28 mouse cellular contexts compared by ENCODE assay signal in the genomic region with DNA sequence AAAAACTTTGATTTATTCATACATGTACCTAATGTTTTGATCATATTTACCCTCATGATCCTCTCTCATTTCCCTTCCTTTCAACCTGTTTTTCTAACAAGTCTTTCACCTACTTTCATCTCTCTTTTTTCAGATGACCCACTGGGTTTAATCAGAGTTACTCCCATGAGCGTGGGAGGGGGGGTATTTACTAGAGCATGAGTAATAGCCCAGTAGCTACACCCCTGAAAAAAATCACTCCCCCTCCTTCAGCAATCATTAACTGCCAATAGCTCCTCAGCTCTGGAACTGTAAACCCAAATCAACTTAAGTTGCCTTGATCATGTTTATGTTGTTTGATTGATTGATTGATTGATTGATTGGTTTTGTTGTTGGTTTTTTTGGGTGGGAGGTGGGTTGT.
DNase-seq lines count a peak whose midpoint lies in the region; ATAC-seq and TF ChIP-seq lines count a peak whose summit lies in the region.
"Had no signal": no experiment of that assay in that cellular context is flagged by ENCODE, and none has a peak within 500 bp of the region (broad histone marks: within the 10 kb centered on the region; RNA-seq: fewer than 3 reads in every experiment).

No protein-coding gene starts in this region.

- WGBS in intestine, embryonic 14.5 days: 78% methylated on average over 1 of the region's 1 CpGs
- 53% methylated on average over 1 of the region's 1 CpGs for WGBS in intestine, postnatal 0 days
- 50% methylated on average over 1 of the region's 1 CpGs for WGBS in kidney, embryonic 16.5 days
- 60% methylated on average over 1 of the region's 1 CpGs for WGBS in intestine, embryonic 16.5 days

- ATAC-seq in intestine, embryonic 14.5 days (replicated peaks; ENCODE audit: low FRiP score, low TSS enrichment, low read depth): 0 out of 2 replicates have a peak, but pooled peaks have one; percentile 23
- no peak for ATAC-seq in intestine, postnatal 0 days
- ATAC-seq in kidney, embryonic 16.5 days (ENCODE audit: low FRiP score, low TSS enrichment): no peak
- peak; percentile 57; the same call in 1 of the 2 replicates for ATAC-seq in intestine, embryonic 16.5 days
- ATAC-seq in megakaryocyte-erythroid progenitor cell, adult 5-6 weeks (replicated peaks; ENCODE audit: low FRiP score, low TSS enrichment, poor library complexity, severe bottlenecking): no peak
- ATAC-seq: activated CD4-positive, CD25-positive, alpha-beta regulatory T cell, adult 4 months; CD4-positive, CD25-positive, alpha-beta regulatory T cell, adult 4 months; forebrain, embryonic 14.5 days; forebrain, embryonic 16.5 days; Patski had no signal

- H3K4me3 ChIP-seq in intestine, embryonic 14.5 days (ENCODE audit: low read depth, low read length): no peak overlapping the region
- H3K4me3 ChIP-seq in intestine, postnatal 0 days (ENCODE audit: low read depth, low read length): no peak overlapping the region
- no peak overlapping the region for H3K4me3 ChIP-seq in kidney, embryonic 16.5 days (ENCODE audit: low read length)
- H3K4me3 ChIP-seq in embryonic fibroblast, embryonic 13.5 days (ENCODE audit: insufficient read depth, low read length): no peak overlapping the region
- H3K4me3 ChIP-seq in intestine, embryonic 16.5 days (ENCODE audit: low read length): no peak overlapping the region
- H3K4me3 ChIP-seq: embryonic facial prominence, embryonic 13.5 days; embryonic facial prominence, embryonic 15.5 days; forebrain, embryonic 12.5 days had no signal

- no peak overlapping the region for H3K4me2 ChIP-seq in intestine, embryonic 14.5 days (ENCODE audit: low read length)
- H3K4me2 ChIP-seq in intestine, postnatal 0 days (replicated peaks; ENCODE audit: low read depth): no peak overlapping the region
- H3K4me2 ChIP-seq in kidney, embryonic 16.5 days (replicated peaks; ENCODE audit: low read depth, low read length): no peak overlapping the region
- no peak overlapping the region for H3K4me2 ChIP-seq in intestine, embryonic 16.5 days (ENCODE audit: low read depth, low read length)
- H3K4me2 ChIP-seq: embryonic facial prominence, embryonic 13.5 days; embryonic facial prominence, embryonic 15.5 days; forebrain, embryonic 12.5 days had no signal

- no peaks in the 10 kb centered on the region for H3K27me3 ChIP-seq in intestine, embryonic 14.5 days (replicated peaks; ENCODE audit: control insufficient read depth, insufficient read depth, low read length)
- H3K27me3 ChIP-seq in intestine, postnatal 0 days (replicated peaks; ENCODE audit: control insufficient read depth, insufficient read depth, low read length): no peaks in the 10 kb centered on the region
- no peaks in the 10 kb centered on the region for H3K27me3 ChIP-seq in kidney, embryonic 16.5 days (ENCODE audit: insufficient read depth, low read length)
- no peaks in the 10 kb centered on the region for H3K27me3 ChIP-seq in intestine, embryonic 16.5 days (replicated peaks; ENCODE audit: control insufficient read depth, insufficient read depth, low read length)
- H3K27me3 ChIP-seq: CH12.LX; embryonic facial prominence, embryonic 13.5 days; embryonic facial prominence, embryonic 15.5 days; forebrain, embryonic 12.5 days; Patski had no signal

- DNase-seq in intestine, embryonic 14.5 days (ENCODE audit: low spot score): no peak
- peak; percentile 24 for DNase-seq in kidney, adult 9 months
- DNase-seq in adrenal gland, postnatal 25 days: no peak
- DNase-seq: adrenal gland, adult 8-10 months; adrenal gland, postnatal 14 days; B cell, adult 2 months; cerebellum, adult 11 months; cerebellum, adult 18-20 months; cerebellum, adult 8-10 months; cerebellum, adult 9-11 months; cerebellum, postnatal 14 days; cerebellum, postnatal 36 days; embryo, embryonic 11 days had no signal

- no peaks in the 10 kb centered on the region for H3K9me3 ChIP-seq in intestine, embryonic 14.5 days (ENCODE audit: control insufficient read depth, low read length)
- no peaks in the 10 kb centered on the region for H3K9me3 ChIP-seq in intestine, postnatal 0 days (ENCODE audit: control insufficient read depth)
- no peaks in the 10 kb centered on the region; the same call in 1 of the 2 replicates for H3K9me3 ChIP-seq in kidney, embryonic 16.5 days (ENCODE audit: low read length)
- H3K9me3 ChIP-seq in intestine, embryonic 16.5 days (ENCODE audit: control insufficient read depth, low read length): no peaks in the 10 kb centered on the region
- H3K9me3 ChIP-seq: embryonic facial prominence, embryonic 13.5 days; embryonic facial prominence, embryonic 15.5 days; forebrain, embryonic 12.5 days; G1E had no signal

- H3K4me1 ChIP-seq in intestine, embryonic 14.5 days (replicated peaks; ENCODE audit: control insufficient read depth, insufficient read depth, low read length): no peaks in the 10 kb centered on the region
- 0 out of 2 replicates have a peak, but pooled peaks cover 4% of the 10 kb centered on the region for H3K4me1 ChIP-seq in intestine, postnatal 0 days (replicated peaks; ENCODE audit: control insufficient read depth, insufficient read depth, low read length)
- no peaks in the 10 kb centered on the region for H3K4me1 ChIP-seq in kidney, embryonic 16.5 days (ENCODE audit: insufficient read depth, low read length)
- H3K4me1 ChIP-seq in embryonic fibroblast, embryonic 13.5 days (ENCODE audit: control insufficient read depth, insufficient read depth, low read length): peaks cover 3% of the 10 kb centered on the region
- H3K4me1 ChIP-seq in intestine, embryonic 16.5 days (ENCODE audit: control insufficient read depth, insufficient read depth, low read length): 0 out of 2 replicates have a peak, but pooled peaks cover 3% of the 10 kb centered on the region
- H3K4me1 ChIP-seq: embryonic facial prominence, embryonic 13.5 days; embryonic facial prominence, embryonic 15.5 days; forebrain, embryonic 12.5 days had no signal

- no peak for TF ChIP-seq POLR2A in embryonic fibroblast, embryonic 13.5 days (IDR thresholded peaks at IDR 0.05; ENCODE audit: low read depth, low read length)

- no peaks in the 10 kb centered on the region for H3K36me3 ChIP-seq in intestine, embryonic 14.5 days (ENCODE audit: control insufficient read depth, insufficient read depth, low read length)
- no peaks in the 10 kb centered on the region for H3K36me3 ChIP-seq in intestine, postnatal 0 days (ENCODE audit: control insufficient read depth, insufficient read depth)
- no peaks in the 10 kb centered on the region for H3K36me3 ChIP-seq in kidney, embryonic 16.5 days (ENCODE audit: insufficient read depth, low read length)
- H3K36me3 ChIP-seq in intestine, embryonic 16.5 days (ENCODE audit: control insufficient read depth, insufficient read depth, low read length): no peaks in the 10 kb centered on the region
- H3K36me3 ChIP-seq: embryonic facial prominence, embryonic 13.5 days; embryonic facial prominence, embryonic 15.5 days; forebrain, embryonic 12.5 days; G1E had no signal

- no peak overlapping the region for H3K9ac ChIP-seq in intestine, embryonic 14.5 days (ENCODE audit: low read length)
- no peak overlapping the region for H3K9ac ChIP-seq in intestine, postnatal 0 days (ENCODE audit: low read depth, low read length)
- H3K9ac ChIP-seq in kidney, embryonic 16.5 days (replicated peaks; ENCODE audit: low read length): no peak overlapping the region
- H3K9ac ChIP-seq in intestine, embryonic 16.5 days (ENCODE audit: low read depth, low read length): no peak overlapping the region
- H3K9ac ChIP-seq: embryonic facial prominence, embryonic 13.5 days; embryonic facial prominence, embryonic 15.5 days; forebrain, embryonic 12.5 days had no signal

- no peak for TF ChIP-seq CTCF in intestine, postnatal 0 days (IDR thresholded peaks at IDR 0.05; ENCODE audit: low read depth)
- TF ChIP-seq CTCF in embryonic fibroblast, embryonic 13.5 days (IDR thresholded peaks at IDR 0.05; ENCODE audit: borderline replicate concordance, insufficient read depth, low read length): no peak

- H3K27ac ChIP-seq in intestine, embryonic 14.5 days (ENCODE audit: low read depth): no peak overlapping the region
- H3K27ac ChIP-seq in intestine, postnatal 0 days (ENCODE audit: low read depth, low read length): no peak overlapping the region
- no peak overlapping the region for H3K27ac ChIP-seq in kidney, embryonic 16.5 days (ENCODE audit: low read length)
- peak overlapping the region; percentile 57; the same call in 1 of the 2 replicates for H3K27ac ChIP-seq in embryonic fibroblast, embryonic 13.5 days (ENCODE audit: insufficient read depth, low read length)
- no peak overlapping the region for H3K27ac ChIP-seq in intestine, embryonic 16.5 days (ENCODE audit: low read length)
- H3K27ac ChIP-seq: embryonic facial prominence, embryonic 13.5 days; embryonic facial prominence, embryonic 15.5 days; forebrain, embryonic 12.5 days had no signal

Comparison
In these comparisons a context has a peak if more than half of its experiments do, and no peak if none do; other contexts are left out.
1. ATAC-seq: peak in intestine, embryonic 14.5 days (single experiment) and intestine, embryonic 16.5 days (single experiment); none in intestine, postnatal 0 days (single experiment), kidney, embryonic 16.5 days (single experiment) and megakaryocyte-erythroid progenitor cell, adult 5-6 weeks (single experiment).